Comparison of ENCODE assay signal across 7 mouse cellular contexts in genomic region chr4:107923145-107923802, GRCm38 (mm10). TPM values are rescaled to one million over a fixed set of nuclear protein-coding genes. Genes with fewer than 3 reads are reported as not detected.
A peak's percentile ranks its signal among the peaks of the same experiment; 100 is the strongest.
DNase-seq lines count a peak whose midpoint lies in the region; ATAC-seq lines count a peak whose summit lies in the region.

Gene Cpt2 (minus strand): TSS chr4:107923610.

- no peaks in the 10 kb centered on the region for H3K9me3 ChIP-seq in embryonic facial prominence, embryonic 11.5 days (replicated peaks; ENCODE audit: control insufficient read depth, low read length)
- H3K9me3 ChIP-seq in limb, embryonic 11.5 days (ENCODE audit: control insufficient read depth, low read length), result no peaks in the 10 kb centered on the region
- H3K9me3 ChIP-seq in midbrain, embryonic 14.5 days (ENCODE audit: control insufficient read depth, low read length), result no peaks in the 10 kb centered on the region

- H3K36me3 ChIP-seq in embryonic facial prominence, embryonic 11.5 days (replicated peaks; ENCODE audit: control insufficient read depth, insufficient read depth, low read depth, low read length), result no peaks in the 10 kb centered on the region
- H3K36me3 ChIP-seq in limb, embryonic 11.5 days (ENCODE audit: control insufficient read depth, insufficient read depth, low read length), result no peaks in the 10 kb centered on the region; the same call in 1 of the 2 replicates
- H3K36me3 ChIP-seq in midbrain, embryonic 14.5 days (ENCODE audit: control insufficient read depth, insufficient read depth, low read length), result no peaks in the 10 kb centered on the region

- peak within 1 kb of the TSS; percentile 87 for H3K4me2 ChIP-seq in embryonic facial prominence, embryonic 11.5 days (ENCODE audit: low read depth, low read length)
- peak within 1 kb of the TSS; percentile 78 for H3K4me2 ChIP-seq in limb, embryonic 11.5 days (ENCODE audit: low read depth, severe bottlenecking)
- peak within 1 kb of the TSS; percentile 80 for H3K4me2 ChIP-seq in midbrain, embryonic 14.5 days (ENCODE audit: low read length)

- 2% methylated on average over 35 of the region's 38 CpGs for WGBS in embryonic facial prominence, embryonic 11.5 days
- WGBS in limb, embryonic 11.5 days, result 2% methylated on average over 38 of the region's 38 CpGs
- WGBS in midbrain, embryonic 14.5 days, result 1% methylated on average over 38 of the region's 38 CpGs

- no peaks in the 10 kb centered on the region for H3K27me3 ChIP-seq in embryonic facial prominence, embryonic 11.5 days (ENCODE audit: control insufficient read depth, insufficient read depth, low read length)
- H3K27me3 ChIP-seq in limb, embryonic 11.5 days (ENCODE audit: control insufficient read depth, insufficient read depth, low read length), result no peaks in the 10 kb centered on the region
- H3K27me3 ChIP-seq in midbrain, embryonic 14.5 days (ENCODE audit: control insufficient read depth, insufficient read depth, low read length), result no peaks in the 10 kb centered on the region

- no peaks in the 10 kb centered on the region for H3K4me1 ChIP-seq in embryonic facial prominence, embryonic 11.5 days (ENCODE audit: control insufficient read depth, insufficient read depth, low read length)
- H3K4me1 ChIP-seq in limb, embryonic 11.5 days (ENCODE audit: control insufficient read depth, insufficient read depth, low read length), result 0 out of 2 replicates have a peak, but pooled peaks cover 2% of the 10 kb centered on the region
- peaks cover 10% of the 10 kb centered on the region; the same call in 1 of the 2 replicates for H3K4me1 ChIP-seq in midbrain, embryonic 14.5 days (ENCODE audit: control insufficient read depth, insufficient read depth, low read length)

- peak; percentile 90 for ATAC-seq in embryonic facial prominence, embryonic 11.5 days (replicated peaks; ENCODE audit: insufficient number of reproducible peaks, low FRiP score, low TSS enrichment, low read depth)
- ATAC-seq in limb, embryonic 11.5 days (ENCODE audit: insufficient number of reproducible peaks, low FRiP score, low TSS enrichment, low read depth), result peak; percentile 92
- ATAC-seq in midbrain, embryonic 14.5 days (ENCODE audit: low FRiP score, low TSS enrichment), result peak; percentile 93

- peak within 1 kb of the TSS; percentile 89 for H3K9ac ChIP-seq in embryonic facial prominence, embryonic 11.5 days (replicated peaks; ENCODE audit: low read length)
- H3K9ac ChIP-seq in limb, embryonic 11.5 days (ENCODE audit: low read length), result peak within 1 kb of the TSS; percentile 83
- H3K9ac ChIP-seq in midbrain, embryonic 14.5 days (replicated peaks; ENCODE audit: low read length), result peak within 1 kb of the TSS; percentile 65

- peak; percentile 97 for DNase-seq in adrenal gland, postnatal 10 days
- peak; percentile 97 for DNase-seq in embryonic facial prominence, embryonic 11.5 days (ENCODE audit: low spot score)
- peak; percentile 99 for DNase-seq in heart, adult 11 months
- peak; percentile 98 for DNase-seq in kidney, adult 18-20 months
- DNase-seq in limb, embryonic 11.5 days (ENCODE audit: low spot score), result peak; percentile 96
- DNase-seq in midbrain, embryonic 14.5 days, result peak; percentile 93
- peak; percentile 90 to 95 for DNase-seq in spleen, adult 18-20 months

- H3K27ac ChIP-seq in embryonic facial prominence, embryonic 11.5 days (replicated peaks; ENCODE audit: low read depth, low read length), result peak within 1 kb of the TSS; percentile 59; the same call in 1 of the 2 replicates
- H3K27ac ChIP-seq in limb, embryonic 11.5 days (replicated peaks; ENCODE audit: low read depth, low read length), result no peak within 1 kb of the TSS; the same call in 1 of the 2 replicates
- H3K27ac ChIP-seq in midbrain, embryonic 14.5 days (replicated peaks; ENCODE audit: low read depth, low read length), result 0 out of 2 replicates have a peak within 1 kb of the TSS, but pooled peaks have one; percentile 37

- H3K4me3 ChIP-seq in embryonic facial prominence, embryonic 11.5 days (ENCODE audit: low read depth, low read length), result peak within 1 kb of the TSS; percentile 79
- H3K4me3 ChIP-seq in limb, embryonic 11.5 days (ENCODE audit: low read depth, low read length), result peak within 1 kb of the TSS; percentile 78
- H3K4me3 ChIP-seq in midbrain, embryonic 14.5 days (replicated peaks; ENCODE audit: low read depth, low read length), result peak within 1 kb of the TSS; percentile 65

RNA-seq across cellular contexts. Expression of gene Cpt2, which starts in this region (rescaled TPM):
- 100 to 1,000 TPM; 269 to 277 TPM for total RNA-seq in adrenal gland, postnatal 10 days (2021)
- 40.6 and 42.4 TPM in 2 replicates for polyA plus RNA-seq in embryonic facial prominence, embryonic 11.5 days (2014; fragmentation: Nextera tagmentation; extraction: Ambion mirVana)
- 38.8 and 40.2 TPM in 2 replicates for polyA plus RNA-seq in limb, embryonic 11.5 days (2014; fragmentation: Nextera tagmentation; extraction: Ambion mirVana)
- polyA plus RNA-seq in midbrain, embryonic 14.5 days (2014; fragmentation: Nextera tagmentation; extraction: Ambion mirVana), result 11.2 and 17.5 TPM in 2 replicates
